Mouse (Mus musculus): ENCODE data around the gene Prkra.

DNA sequence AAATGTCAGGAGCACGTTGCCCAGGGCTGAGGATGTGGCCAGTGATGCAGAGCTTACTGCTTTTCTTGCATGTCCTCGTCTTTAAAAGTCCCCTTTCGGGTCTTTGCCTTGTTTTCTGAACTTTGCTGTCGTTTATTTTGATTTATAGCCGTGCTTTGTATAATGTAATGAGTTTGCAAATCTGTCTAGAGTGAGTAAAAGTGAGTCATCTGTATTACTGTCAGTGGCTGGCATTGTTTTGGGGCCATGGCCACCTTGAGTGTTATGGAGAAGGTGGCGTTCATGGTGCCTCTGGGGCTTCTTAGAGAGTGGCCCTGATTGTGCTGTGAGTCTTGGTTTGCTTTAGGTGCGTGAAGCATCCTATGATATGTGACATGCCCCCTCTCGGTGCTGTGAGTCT lies 34.5 kb upstream of the Prkra start:
- TF ChIP-seq ZKSCAN1 (IDR thresholded peaks at IDR 0.05; ENCODE audit: low read depth, low read length) (no peak), EP300 (IDR thresholded peaks at IDR 0.05; ENCODE audit: low read depth in 1 of 2, low read length in 2 of 2) (no peak), POLR2AphosphoS2 (IDR thresholded peaks at IDR 0.05; ENCODE audit: low read length) (no peak), POLR2A (IDR thresholded peaks at IDR 0.05; ENCODE audit: control insufficient read depth in 1 of 2, insufficient read depth in 1 of 2, low read depth in 1 of 2, low read length in 2 of 2, poor library complexity in 1 of 2) (no peak), CTCF (IDR thresholded peaks at IDR 0.05 in 2 of 3, conservative IDR thresholded peaks at IDR 0.05 in 1 of 3; ENCODE audit: control insufficient read depth in 1 of 3, insufficient read depth in 1 of 3, low read depth in 2 of 3, low read length in 3 of 3, poor library complexity in 1 of 3, severe bottlenecking in 1 of 3) (no peak), ZMIZ1 (IDR thresholded peaks at IDR 0.05; ENCODE audit: low read depth, low read length) (no peak), HCFC1 (IDR thresholded peaks at IDR 0.05; ENCODE audit: low read depth, low read length) (no peak), ETS1 (IDR thresholded peaks at IDR 0.05; ENCODE audit: low read depth, low read length) (no peak), SMC3 (IDR thresholded peaks at IDR 0.05; ENCODE audit: low read depth, low read length) (no peak)
